Mouse (Mus musculus): ENCODE data around the gene Tagln2.

Tagln2 gene

DNA sequence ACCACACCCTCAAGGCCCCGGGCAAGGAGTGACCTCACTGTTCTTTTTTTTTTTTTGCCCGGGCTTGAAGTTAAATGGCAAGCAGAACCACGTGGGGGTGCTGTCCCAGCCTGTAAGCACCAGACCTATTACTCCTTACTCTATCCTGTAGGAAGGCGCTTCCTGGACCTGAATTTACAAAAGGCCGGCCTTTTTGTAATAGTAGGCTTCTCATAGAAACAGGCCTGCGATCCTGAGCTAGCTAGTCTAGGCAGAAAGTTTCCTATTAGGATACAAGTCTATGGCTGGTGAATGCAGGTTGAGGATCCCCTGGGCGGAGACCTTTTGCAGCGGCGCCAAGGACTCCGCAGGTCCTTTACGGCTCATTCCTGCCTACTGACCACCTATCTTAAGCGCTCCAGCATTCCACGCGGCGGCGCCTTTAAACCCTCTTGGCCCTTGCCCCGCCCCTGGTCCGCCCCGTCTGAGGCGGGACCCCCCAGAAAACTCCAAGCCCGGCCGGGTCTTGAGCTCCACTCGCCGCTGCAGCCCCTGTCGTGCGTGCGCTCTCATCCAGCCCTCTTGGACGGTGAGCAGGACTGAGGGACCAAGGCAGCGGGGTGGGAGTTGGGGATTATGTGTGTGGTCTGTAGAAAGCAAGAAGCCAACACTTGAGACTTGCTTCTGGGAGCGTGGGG, at the start of gene Tagln2:
Gene Tagln2 (plus strand): TSS at position 283 of the 677 bp plus-strand sequence.
- DNase-seq (ENCODE audit: low spot score in 2 of 2), result peak; percentile 52 to 58

DNA sequence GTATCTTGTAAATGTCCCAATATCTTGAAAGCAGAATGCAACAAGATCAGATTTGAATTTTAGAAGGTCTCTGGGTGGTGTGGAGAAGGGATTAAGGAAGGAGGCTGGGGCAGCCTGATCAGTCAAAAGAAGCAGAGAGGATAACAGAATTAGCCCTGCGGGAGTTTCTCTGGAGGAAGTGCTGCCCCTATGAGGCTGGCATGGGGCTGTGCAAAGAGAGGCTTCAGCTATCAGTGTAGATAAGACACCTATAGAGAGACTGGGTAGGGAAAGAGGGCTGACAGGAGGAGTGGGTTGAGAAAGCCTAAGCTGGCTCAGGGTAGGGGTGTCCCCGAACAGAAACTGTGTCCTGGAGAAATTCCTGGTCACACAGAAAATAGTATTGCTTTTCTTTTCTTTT, 49.6 kb upstream of the Tagln2 start:
- no peak for DNase-seq (ENCODE audit: low spot score in 2 of 2)

GRCm38 (mm10) chr1:172450848-172451470, 48.9 kb upstream of the Tagln2 start:
- no peak for DNase-seq (ENCODE audit: low spot score in 2 of 2)

- DNase-seq (ENCODE audit: low spot score in 2 of 2), result no peak
Observed at GRCm38 (mm10) chr1:172452911-172453310, 46.9 kb upstream of the Tagln2 start.

- DNase-seq (ENCODE audit: low spot score in 2 of 2), result no peak
Observed at GRCm38 (mm10) chr1:172453810-172454209, 46.0 kb upstream of the Tagln2 start.

- no peak for DNase-seq (ENCODE audit: low spot score in 2 of 2)
Observed at GRCm38 (mm10) chr1:172455416-172455815, 44.4 kb upstream of the Tagln2 start.

DNA sequence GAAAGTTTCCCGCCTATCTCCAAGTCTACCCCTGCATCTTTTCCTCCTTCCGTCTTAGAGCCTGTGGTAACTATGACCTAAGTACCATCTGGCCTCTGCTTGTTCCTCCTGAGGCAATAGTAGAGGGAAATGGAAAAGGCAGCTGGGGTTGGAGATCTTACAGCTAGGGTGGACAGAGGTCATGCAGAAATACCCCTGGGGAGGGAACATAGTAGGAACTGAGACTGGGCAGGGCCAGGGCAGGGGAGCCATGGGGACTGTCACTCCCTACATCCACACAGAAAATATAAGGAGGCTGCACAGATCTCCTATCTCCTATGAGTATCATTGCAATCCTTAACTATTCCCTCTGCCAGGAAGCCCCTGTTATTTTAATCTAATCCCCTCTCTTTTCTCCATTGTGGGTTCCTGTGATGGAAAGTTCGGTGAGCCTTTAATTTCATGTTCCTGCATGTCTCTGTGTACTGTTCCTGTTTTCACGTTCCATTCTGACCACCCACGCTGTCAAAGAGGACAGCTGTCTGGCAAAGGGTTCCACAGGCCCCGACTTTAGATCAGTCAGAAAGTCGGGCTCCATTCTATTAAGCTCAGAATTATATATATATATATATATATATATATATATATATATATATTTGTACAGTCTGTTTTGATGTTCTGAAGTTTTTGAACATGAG, 43.7 kb upstream of the Tagln2 start:
- no peak for DNase-seq (ENCODE audit: low spot score in 2 of 2)

GRCm38 (mm10) chr1:172457196-172457595, 42.7 kb upstream of the Tagln2 start:
- no peak for DNase-seq (ENCODE audit: low spot score in 2 of 2)

- no peak for DNase-seq (ENCODE audit: low spot score in 2 of 2)
Observed at GRCm38 (mm10) chr1:172458041-172458440, 41.8 kb upstream of the Tagln2 start.

GRCm38 (mm10) chr1:172461602-172462001, 38.2 kb upstream of the Tagln2 start:
- no peak for DNase-seq (ENCODE audit: low spot score in 2 of 2)

DNA sequence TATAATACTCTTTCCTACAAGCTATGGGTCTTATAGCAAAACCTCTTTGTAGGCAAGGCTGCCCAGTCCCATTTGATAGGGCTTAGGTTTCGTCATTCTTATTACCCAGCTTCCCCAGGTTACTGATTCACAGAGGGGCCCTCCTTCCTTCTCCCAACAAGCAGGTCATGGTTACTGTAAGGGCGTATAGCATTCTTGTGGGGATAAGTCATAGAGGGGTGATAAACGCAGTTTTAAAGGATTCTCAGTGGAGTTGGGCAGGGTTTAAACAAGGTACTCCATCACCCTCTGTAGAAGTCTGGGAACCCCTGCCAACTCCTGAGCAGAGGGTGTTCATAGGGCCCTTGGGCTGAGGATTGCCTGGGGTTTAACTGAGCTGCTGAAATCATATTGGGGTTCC, 37.3 kb upstream of the Tagln2 start:
- DNase-seq (ENCODE audit: low spot score in 2 of 2), result no peak

- DNase-seq (ENCODE audit: low spot score in 2 of 2), result no peak
Observed at GRCm38 (mm10) chr1:172463387-172464333, 36.2 kb upstream of the Tagln2 start.

- DNase-seq (ENCODE audit: low spot score in 2 of 2), result no peak
Observed at GRCm38 (mm10) chr1:172468301-172468877, 31.5 kb upstream of the Tagln2 start.

DNA sequence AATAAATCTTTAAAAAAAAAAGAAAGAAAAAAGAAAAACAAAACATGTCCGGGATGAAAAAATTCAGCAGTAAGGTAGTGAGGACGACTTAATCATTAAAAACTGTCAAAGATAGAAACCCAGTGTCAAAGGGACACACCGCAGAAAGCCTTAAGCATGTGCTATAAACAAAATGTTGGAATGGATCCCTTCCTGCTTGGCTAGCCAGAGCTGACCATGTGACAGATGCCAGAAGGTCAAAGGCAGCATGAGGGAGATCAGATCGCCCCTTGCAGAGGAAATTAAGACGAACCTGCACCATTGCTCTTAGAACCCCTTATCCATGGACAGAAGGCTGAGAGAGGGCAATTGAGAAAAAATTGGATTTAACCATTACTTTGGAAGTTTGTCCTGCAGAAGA, 30.5 kb upstream of the Tagln2 start:
- no peak for DNase-seq (ENCODE audit: low spot score in 2 of 2)

DNA sequence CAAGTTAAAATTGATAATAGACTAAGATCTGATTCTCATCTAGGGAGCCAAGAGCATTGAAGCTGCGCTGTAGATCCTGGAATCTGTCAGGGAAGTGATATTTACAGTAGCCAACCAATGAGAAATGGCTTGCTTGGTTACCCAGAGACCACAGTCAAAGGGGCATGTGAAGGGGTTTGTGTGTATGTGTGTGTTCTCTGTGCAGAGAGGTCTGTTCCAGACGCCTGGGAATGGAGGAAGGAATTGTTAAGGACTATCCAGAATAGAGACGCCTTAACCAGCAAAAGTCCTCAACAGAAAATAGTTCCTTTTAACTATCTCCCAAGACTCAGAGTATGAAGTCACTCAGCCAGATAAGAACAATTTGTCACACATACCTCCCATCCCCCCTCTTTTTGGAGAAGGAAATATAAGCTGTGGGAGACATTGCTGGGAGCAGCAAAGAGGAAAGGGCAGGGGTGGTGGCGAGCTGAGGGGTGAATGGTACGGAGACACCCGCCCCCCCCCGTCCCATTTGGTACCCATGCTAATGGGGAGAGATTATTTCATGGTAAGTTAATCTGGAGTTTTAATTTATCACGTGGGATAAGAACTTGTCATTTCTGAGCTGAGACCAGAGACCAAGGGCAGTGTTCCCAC, 29.9 kb upstream of the Tagln2 start:
- DNase-seq (ENCODE audit: low spot score in 2 of 2), result no peak

DNA sequence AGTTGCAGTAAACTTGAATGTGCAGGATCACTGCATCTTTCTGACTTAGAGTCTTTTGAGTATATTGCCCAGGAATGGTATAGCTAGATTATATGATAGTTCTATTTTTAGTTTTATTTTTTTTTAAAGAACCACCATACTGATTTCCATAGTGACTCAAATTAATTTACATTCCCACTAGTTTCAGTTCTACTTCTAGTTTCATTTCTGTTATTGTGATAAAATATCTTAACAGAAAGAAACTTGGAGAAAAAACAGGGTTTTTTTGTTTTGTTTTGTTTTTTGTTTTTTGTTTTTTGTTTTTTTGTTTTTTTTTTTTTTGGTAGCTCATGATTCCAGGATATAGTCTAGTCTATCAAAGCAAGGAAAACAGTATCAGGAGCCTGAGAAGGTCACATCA, 26.9 kb upstream of the Tagln2 start:
- DNase-seq (ENCODE audit: low spot score in 2 of 2), result no peak

- DNase-seq (ENCODE audit: low spot score in 2 of 2), result no peak
Observed at GRCm38 (mm10) chr1:172474196-172474595, 25.7 kb upstream of the Tagln2 start.

DNA sequence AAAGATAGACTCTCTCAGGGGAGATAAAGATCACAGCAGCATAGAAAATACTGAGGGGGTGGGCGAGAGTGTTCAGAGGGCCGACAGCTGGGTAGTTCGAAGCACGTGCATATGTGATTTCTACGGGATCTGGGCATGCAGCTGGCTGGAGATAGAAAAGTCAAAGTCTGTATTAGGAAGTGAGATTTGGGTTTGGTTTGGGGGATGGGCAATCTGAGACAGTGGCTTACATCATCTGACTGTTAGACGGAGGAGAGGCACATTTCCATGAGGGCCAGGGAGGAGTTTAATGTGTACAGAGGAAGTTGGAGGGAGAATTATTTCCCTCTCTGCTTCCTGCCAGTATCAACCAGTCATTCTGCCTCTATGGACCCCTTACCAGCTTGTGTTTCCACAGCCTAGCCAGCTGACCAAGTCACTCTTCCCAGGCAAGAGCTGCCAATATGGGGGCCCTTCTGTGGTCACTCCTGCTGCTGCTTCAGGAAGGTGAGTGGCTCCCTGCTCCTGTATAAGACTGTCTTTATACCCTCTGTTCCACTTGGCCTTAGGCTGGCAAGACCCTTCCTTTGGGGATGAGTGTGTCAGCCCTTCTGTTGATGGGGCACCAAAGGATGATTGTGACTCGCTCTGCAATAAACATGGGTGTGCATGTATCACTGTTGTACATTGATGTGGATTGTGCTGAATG, 24.6 kb upstream of the Tagln2 start, which contains the start of gene Slamf9:
Gene Slamf9 (plus strand): TSS at position 305 of the 688 bp plus-strand sequence.
- peak in 1 of 2 experiments; percentile 14 for DNase-seq (ENCODE audit: low spot score in 2 of 2)

- no peak for DNase-seq (ENCODE audit: low spot score in 2 of 2)
Observed at GRCm38 (mm10) chr1:172478020-172478419, 21.8 kb upstream of the Tagln2 start.

- DNase-seq (ENCODE audit: low spot score in 2 of 2), result no peak
Observed at GRCm38 (mm10) chr1:172480376-172480775, 19.5 kb upstream of the Tagln2 start.
